Mouse (Mus musculus) testis, adult 2 months (tissue): ENCODE results near the gene Rbms3.

ENCODE experiments used
- CTCF ChIP-seq: fragments of 200-500 bp; IDR thresholded peaks from 2 replicates; pipeline ENCODE4 v1.5.1; 2012; ENCODE audit warnings: low read depth, mild to moderate bottlenecking, inconsistent platforms, low read length, moderate library complexity; ENCODE audit not compliant: control insufficient read depth, insufficient read depth, insufficient replicate concordance
- POLR2A ChIP-seq: fragments of 200-500 bp; IDR thresholded peaks from 2 replicates; pipeline ENCODE4 v1.6.1; 2012; ENCODE audit warnings: low read depth, mild to moderate bottlenecking, inconsistent platforms, low read length, moderate library complexity; ENCODE audit not compliant: control insufficient read depth

DNA sequence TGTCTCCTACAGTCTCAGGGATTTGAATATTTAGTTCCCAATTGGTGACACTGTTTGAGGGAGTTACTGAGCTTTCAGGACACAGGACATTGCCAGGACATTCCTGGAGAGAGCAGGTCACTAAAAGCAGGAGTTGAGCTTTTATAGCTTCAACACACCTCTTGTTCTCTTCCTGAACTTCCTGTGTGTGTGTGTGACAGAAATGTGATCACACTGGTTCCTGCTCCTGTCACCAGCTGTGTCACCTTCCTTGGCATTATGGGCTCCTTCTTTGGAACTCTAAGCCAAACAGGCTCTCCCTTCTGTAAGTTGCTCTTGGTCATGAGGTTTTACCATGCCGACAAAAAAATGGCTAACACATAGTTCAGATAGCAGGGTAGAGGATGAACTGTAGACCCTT lies 997.9 kb downstream of the Rbms3 start:
- TF ChIP-seq CTCF (no peak), POLR2A (no peak)
